Mouse (Mus musculus) intestine, embryonic 14.5 days (tissue): Measurements from ENCODE around the gene Acly. TPM values are rescaled to one million over a fixed set of nuclear protein-coding genes. Genes with fewer than 3 reads are reported as not detected.

Experiments used
- ATAC-seq: fragments of 200-750 bp; cut with Nextera tagmentation; replicated peaks from 2 replicates; pipeline ENCODE4 v1.8.0; 2017; ENCODE audit warnings: low read depth, moderate number of reproducible peaks, moderate TSS enrichment, moderate library complexity; ENCODE audit not compliant: low FRiP score, low TSS enrichment
- DNase-seq: peaks from one replicate; pipeline ENCODE4 v3.0.0-alpha.2; 2018; ENCODE audit warnings: low spot score
- H3K27ac ChIP-seq: fragments of 300-500 bp; sonication (generic); 2 replicates; pipeline ENCODE4 v1.5.1; 2014; ENCODE audit warnings: low read depth, mild to moderate bottlenecking, control low read depth
- H3K27me3 ChIP-seq: fragments of 300-500 bp; sonication (generic); replicated peaks from 2 replicates; pipeline ENCODE4 v1.6.1; 2014; ENCODE audit warnings: low read length, control low read depth; ENCODE audit not compliant: control insufficient read depth, insufficient read depth
- H3K36me3 ChIP-seq: fragments of 300-500 bp; sonication (generic); 2 replicates; pipeline ENCODE4 v1.6.1; 2014; ENCODE audit warnings: low read length, control low read depth; ENCODE audit not compliant: control insufficient read depth, insufficient read depth
- H3K4me1 ChIP-seq: fragments of 300-500 bp; sonication (generic); replicated peaks from 2 replicates; pipeline ENCODE4 v1.6.1; 2014; ENCODE audit warnings: low read length, control low read depth, mixed read lengths; ENCODE audit not compliant: control insufficient read depth, insufficient read depth
- H3K4me2 ChIP-seq: fragments of 300-500 bp; sonication (generic); 2 replicates; pipeline ENCODE4 v1.6.1; 2014; ENCODE audit warnings: low read length
- H3K4me3 ChIP-seq: fragments of 300-500 bp; sonication (generic); 2 replicates; pipeline ENCODE4 v1.5.1; 2014; ENCODE audit warnings: low read depth, low read length, control low read depth, mixed read lengths
- H3K9ac ChIP-seq: fragments of 300-500 bp; sonication (generic); 2 replicates; pipeline ENCODE4 v1.6.1; 2014; ENCODE audit warnings: mild to moderate bottlenecking, low read length
- H3K9me3 ChIP-seq: fragments of 300-500 bp; sonication (generic); 2 replicates; pipeline ENCODE4 v1.6.1; 2016; ENCODE audit warnings: low read length, control low read depth; ENCODE audit not compliant: control insufficient read depth
- WGBS: fragments of 180-500 bp; shearing (Covaris S2); extraction: QIAGEN DNeasy Blood & Tissue Kit; methylation state at CpG from one replicate; pipeline ENCODE4 v1.1.7; 2014; 5-methylcytosine and 5-hydroxymethylcytosine counted together
- polyA plus RNA-seq: library from polyadenylated mRNA; unstranded; fragments of >200 nt; fragmentation: Nextera tagmentation; extraction: Ambion mirVana; gene quantifications from 2 replicates; pipeline ENCODE4 v1.2.1, GENCODE M21; 2014

Gene Acly
- polyA plus RNA-seq, 1 experiment from 2014 or later, result 177 TPM

GRCm38 (mm10) chr11:100515061-100515460, 12.7 kb downstream of the Acly start:
- DNase-seq (no peak), ATAC-seq (no peak)
- no peak overlapping the region for H3K4me3 ChIP-seq
- no peak overlapping the region for H3K4me2 ChIP-seq
- no peak overlapping the region for H3K27ac ChIP-seq
- H3K9me3 ChIP-seq, result no peaks in the 10 kb centered on the region
- H3K36me3 ChIP-seq, result peaks cover 94% of the 10 kb centered on the region
- H3K9ac ChIP-seq, result no peak overlapping the region
- no peaks in the 10 kb centered on the region; the same call in 1 of the 2 replicates for H3K4me1 ChIP-seq
- H3K27me3 ChIP-seq, result no peaks in the 10 kb centered on the region
- 91% methylated on average over 9 of the region's 9 CpGs for WGBS

GRCm38 (mm10) chr11:100513716-100514115, 14.1 kb downstream of the Acly start:
- ATAC-seq (no peak), DNase-seq (no peak)
- Histone ChIP-seq H3K27me3 (no peaks in the 10 kb centered on the region), H3K4me3 (no peak overlapping the region), H3K36me3 (peaks cover 92% of the 10 kb centered on the region), H3K9me3 (no peaks in the 10 kb centered on the region), H3K27ac (no peak overlapping the region), H3K9ac (no peak overlapping the region), H3K4me1 (no peaks in the 10 kb centered on the region; the same call in 1 of the 2 replicates), H3K4me2 (no peak overlapping the region)
- WGBS, result 82% methylated on average over 10 of the region's 10 CpGs

GRCm38 (mm10) chr11:100512384-100512783, 15.4 kb downstream of the Acly start:
- no peak overlapping the region for H3K4me3 ChIP-seq
- H3K9me3 ChIP-seq, result no peaks in the 10 kb centered on the region
- H3K4me1 ChIP-seq, result no peaks in the 10 kb centered on the region; the same call in 1 of the 2 replicates
- H3K9ac ChIP-seq, result no peak overlapping the region
- WGBS, result 90% methylated on average over 1 of the region's 1 CpGs
- peaks cover 93% of the 10 kb centered on the region for H3K36me3 ChIP-seq
- no peaks in the 10 kb centered on the region for H3K27me3 ChIP-seq
- H3K27ac ChIP-seq, result no peak overlapping the region
- DNase-seq (no peak), ATAC-seq (no peak)
- no peak overlapping the region for H3K4me2 ChIP-seq

GRCm38 (mm10) chr11:100510556-100510955, 17.2 kb downstream of the Acly start:
- Histone ChIP-seq H3K27ac (no peak overlapping the region), H3K9ac (no peak overlapping the region), H3K4me1 (no peaks in the 10 kb centered on the region), H3K9me3 (no peaks in the 10 kb centered on the region), H3K36me3 (peaks cover 90% of the 10 kb centered on the region), H3K4me3 (no peak overlapping the region), H3K27me3 (no peaks in the 10 kb centered on the region), H3K4me2 (no peak overlapping the region)
- WGBS, result 88% methylated on average over 2 of the region's 2 CpGs
- DNase-seq (no peak), ATAC-seq (no peak)

- Histone ChIP-seq H3K9ac (no peak overlapping the region), H3K4me3 (no peak overlapping the region), H3K27ac (no peak overlapping the region), H3K4me2 (no peak overlapping the region), H3K9me3 (no peaks in the 10 kb centered on the region), H3K4me1 (no peaks in the 10 kb centered on the region), H3K27me3 (no peaks in the 10 kb centered on the region), H3K36me3 (peaks cover 90% of the 10 kb centered on the region)
- ATAC-seq, result no peak
- no peak for DNase-seq
- 92% methylated on average over 8 of the region's 8 CpGs for WGBS
These were observed 21.8 kb downstream of the Acly start for GRCm38 (mm10) chr11:100505997-100506396.

GRCm38 (mm10) chr11:100504990-100505660, 22.7 kb downstream of the Acly start:
- no peaks in the 10 kb centered on the region for H3K9me3 ChIP-seq
- H3K36me3 ChIP-seq, result peaks cover 93% of the 10 kb centered on the region
- H3K4me3 ChIP-seq, result no peak overlapping the region
- H3K9ac ChIP-seq, result no peak overlapping the region
- no peak overlapping the region for H3K4me2 ChIP-seq
- ATAC-seq (no peak), DNase-seq (no peak)
- no peaks in the 10 kb centered on the region for H3K4me1 ChIP-seq
- no peaks in the 10 kb centered on the region for H3K27me3 ChIP-seq
- H3K27ac ChIP-seq, result no peak overlapping the region
- 93% methylated on average over 12 of the region's 12 CpGs for WGBS

- no peak overlapping the region for H3K4me2 ChIP-seq
- ATAC-seq (no peak), DNase-seq (no peak)
- WGBS, result 62% methylated on average over 6 of the region's 6 CpGs
- no peaks in the 10 kb centered on the region for H3K4me1 ChIP-seq
- H3K36me3 ChIP-seq, result peaks cover 99% of the 10 kb centered on the region
- no peak overlapping the region for H3K27ac ChIP-seq
- no peaks in the 10 kb centered on the region for H3K27me3 ChIP-seq
- no peak overlapping the region for H3K4me3 ChIP-seq
- H3K9ac ChIP-seq, result no peak overlapping the region
- H3K9me3 ChIP-seq, result no peaks in the 10 kb centered on the region
These were observed 26.5 kb downstream of the Acly start for GRCm38 (mm10) chr11:100501321-100501720.

- Histone ChIP-seq H3K27me3 (no peaks in the 10 kb centered on the region), H3K36me3 (peaks cover 99% of the 10 kb centered on the region)
- 88% methylated on average over 7 of the region's 7 CpGs for WGBS
These were observed 27.1 kb downstream of the Acly start for GRCm38 (mm10) chr11:100500651-100501050.

GRCm38 (mm10) chr11:100500241-100500640, 27.6 kb downstream of the Acly start:
- ATAC-seq (no peak), DNase-seq (no peak)
- no peaks in the 10 kb centered on the region for H3K4me1 ChIP-seq
- H3K27me3 ChIP-seq, result no peaks in the 10 kb centered on the region
- no peak overlapping the region for H3K4me3 ChIP-seq
- no peak overlapping the region for H3K9ac ChIP-seq
- H3K27ac ChIP-seq, result no peak overlapping the region
- whole genome bisulfite sequencing, result 89% methylated on average over 3 of the region's 3 CpGs
- no peak overlapping the region for H3K4me2 ChIP-seq
- no peaks in the 10 kb centered on the region for H3K9me3 ChIP-seq
- peaks cover 99% of the 10 kb centered on the region for H3K36me3 ChIP-seq

More at GRCm38 (mm10) chr11:100500651-100501050, 27.1 kb downstream of the Acly start:
- ATAC-seq (no peak), DNase-seq (no peak)
- Histone ChIP-seq H3K4me1 (no peaks in the 10 kb centered on the region), H3K9ac (no peak overlapping the region), H3K4me2 (no peak overlapping the region), H3K9me3 (no peaks in the 10 kb centered on the region), H3K4me3 (no peak overlapping the region), H3K27ac (no peak overlapping the region)
